Mouse (Mus musculus) gastrocnemius, postnatal 10 days (tissue): ENCODE measurements around the gene Elf4. TPM values are rescaled to one million over a fixed set of nuclear protein-coding genes. Genes with fewer than 3 reads are reported as not detected.

Experiments
- DNase-seq: peaks from one replicate; pipeline ENCODE4 v3.0.0; 2021; ENCODE audit warnings: mixed read lengths
- long read RNA-seq, 2 experiments: library from polyadenylated mRNA; stranded (forward); transcript quantifications; one replicate each; pipeline ENCODE4 v2.0.0; 2021
- total RNA-seq, 2 experiments: library from RNA; stranded (reverse); gene quantifications; 2 replicates each; pipeline ENCODE4 v1.2.3; 2021

The Elf4 gene
- total RNA-seq = 10 to 100 TPM in 1 of 2 experiments, 1 to 10 TPM in 1; 6.1 to 11.3 TPM
- long read RNA-seq, experiment 1, full-length matches to known transcripts = 5 of 11 reads
- long read RNA-seq, experiment 1, partial matches to known transcripts = 3 of 11 reads
- long read RNA-seq, experiment 1, other reads (novel, unspliced or antisense) = 3 of 11 reads
- long read RNA-seq, experiment 2, partial matches to known transcripts = 0 of 3 reads
- long read RNA-seq, experiment 2, other reads (novel, unspliced or antisense) = 3 of 3 reads

GRCm38 (mm10) chrX:48462754-48463507 lies at the start of gene Elf4:
TSS of gene Elf4 (minus strand) at chrX:48463132.
- DNase-seq = peak; percentile 74

GRCm38 (mm10) chrX:48493763-48494162 lies 30.8 kb upstream of the Elf4 start:
- no peak for DNase-seq

- no peak for DNase-seq
Measured at GRCm38 (mm10) chrX:48481687-48482086, 18.8 kb upstream of the Elf4 start.

GRCm38 (mm10) chrX:48481095-48481494 lies 18.2 kb upstream of the Elf4 start:
- no peak for DNase-seq

GRCm38 (mm10) chrX:48467355-48467946 lies 4.5 kb upstream of the Elf4 start:
- no peak for DNase-seq

GRCm38 (mm10) chrX:48466174-48466573 lies 3.2 kb upstream of the Elf4 start:
- DNase-seq = no peak

GRCm38 (mm10) chrX:48464436-48464835 lies 1.5 kb upstream of the Elf4 start:
- DNase-seq = no peak

GRCm38 (mm10) chrX:48463636-48464035 lies 704 bp upstream of the Elf4 start:
- no peak for DNase-seq

GRCm38 (mm10) chrX:48462297-48462696 lies 635 bp downstream of the Elf4 start:
- no peak for DNase-seq

- DNase-seq = no peak
Measured at GRCm38 (mm10) chrX:48461006-48461405, 1.9 kb downstream of the Elf4 start.

- DNase-seq = no peak
Measured at GRCm38 (mm10) chrX:48460496-48460895, 2.4 kb downstream of the Elf4 start.

GRCm38 (mm10) chrX:48456956-48457355 lies 6.0 kb downstream of the Elf4 start:
- no peak for DNase-seq

- DNase-seq = no peak
Measured at GRCm38 (mm10) chrX:48455018-48455417, 7.9 kb downstream of the Elf4 start.

- DNase-seq = no peak
Measured at GRCm38 (mm10) chrX:48454495-48454878, 8.4 kb downstream of the Elf4 start.

GRCm38 (mm10) chrX:48453736-48454494 lies 9.0 kb downstream of the Elf4 start:
- DNase-seq = peak; percentile 63

GRCm38 (mm10) chrX:48452931-48453673 lies 9.8 kb downstream of the Elf4 start:
- DNase-seq = peak; percentile 44

GRCm38 (mm10) chrX:48452231-48452890 lies 10.6 kb downstream of the Elf4 start:
- DNase-seq = no peak

GRCm38 (mm10) chrX:48449646-48450045 lies 13.3 kb downstream of the Elf4 start:
- DNase-seq = no peak

- no peak for DNase-seq
Measured at GRCm38 (mm10) chrX:48444677-48445076, 18.3 kb downstream of the Elf4 start.

- DNase-seq = no peak
Measured at GRCm38 (mm10) chrX:48441954-48442353, 21.0 kb downstream of the Elf4 start.

- DNase-seq = no peak
Measured at GRCm38 (mm10) chrX:48441548-48441947, 21.4 kb downstream of the Elf4 start.
